Mouse (Mus musculus) embryonic stem cell, embryonic (primary cell): Measurements from ENCODE around the gene Soga1.

Experiments used
- CTCF ChIA-PET, 4 experiments: fragments of 300-600 bp in 2 of 4; fragments of 350-600 bp in 2 of 4; sonication (Branson Sonifier 250); formaldehyde crosslinking; loops; one replicate each; lab custom pipeline; 2022; ENCODE audit warnings: inconsistent platforms in 2 of 4; lab: Charles Lee
- POLR2A ChIA-PET, 4 experiments: fragments of 300-600 bp in 2 of 4; fragments of 350-600 bp in 2 of 4; sonication (Branson Sonifier 250); formaldehyde crosslinking; loops; one replicate each; lab custom pipeline; 2022; ENCODE audit warnings: antibody characterized with exemption in 4 of 4, inconsistent platforms in 1 of 4; lab: Charles Lee

Gene Soga1

DNA sequence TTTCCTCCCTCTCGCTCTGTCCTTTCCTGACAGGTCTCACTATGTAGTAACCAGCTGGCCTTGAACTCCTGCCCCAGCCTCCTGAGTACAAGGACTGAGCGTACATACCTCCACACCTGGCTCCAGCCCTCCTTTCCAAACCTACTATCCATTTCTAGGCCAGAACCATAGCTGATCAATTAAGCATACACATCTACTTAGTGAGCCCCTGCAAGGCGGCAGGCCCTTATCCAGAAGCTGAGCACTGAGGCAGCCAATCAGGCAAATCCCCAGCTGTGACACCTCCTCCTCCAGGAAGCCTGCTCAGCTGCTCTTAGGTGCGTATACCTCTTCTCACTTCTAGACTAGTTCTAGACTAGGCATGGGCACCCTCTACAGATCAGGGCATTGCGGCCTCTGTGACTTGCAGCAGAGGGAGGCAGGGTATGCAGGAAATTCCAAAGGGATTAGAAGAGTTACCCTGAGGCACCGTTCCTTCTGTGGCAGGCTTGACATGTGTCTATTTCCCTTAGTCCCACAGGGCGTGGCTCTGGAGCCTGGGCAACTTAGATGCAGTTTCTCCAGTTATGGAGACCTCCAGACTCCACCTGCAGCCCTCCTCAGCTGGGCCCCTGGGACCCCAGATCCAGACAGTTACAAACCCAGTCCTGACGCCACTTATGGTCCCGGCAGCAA lies 6.6 kb downstream of the Soga1 start:
- ChIA-PET POLR2A (interaction anchor here in 3 of 4 experiments (0.7 to 2.6 kb wide), 3 partner anchors 14 to 132 kb away, joined by 3 to 10 read pairs (median 5); partner anchors contain the start of gene Rbl1 (in 1 of the 3)), CTCF (interaction anchor here in 1 of 4 experiments (1.3 kb wide), 1 partner anchor 28 kb away, joined by 4 read pairs; no protein-coding TSS in a partner anchor)

- POLR2A ChIA-PET = interaction anchor here in 2 of 4 experiments (0.8 to 2.6 kb wide), 3 partner anchors 13 to 28 kb away, joined by 3 to 10 read pairs (median 5); no protein-coding TSS in a partner anchor
- CTCF ChIA-PET = no interaction called here
These were observed 7.5 kb downstream of the Soga1 start for GRCm38 (mm10) chr2:157071556-157071955.

- CTCF ChIA-PET = interaction anchor here in 1 of 4 experiments (0.6 kb wide), 1 partner anchor 89 kb away, joined by 3 read pairs; no protein-coding TSS in a partner anchor
- POLR2A ChIA-PET = interaction anchor here in 3 of 4 experiments (0.5 to 2.8 kb wide), 5 partner anchors 12 to 320 kb away, joined by 3 to 12 read pairs (median 4); no protein-coding TSS in a partner anchor
These were observed 8.7 kb downstream of the Soga1 start for GRCm38 (mm10) chr2:157070365-157070764.

DNA sequence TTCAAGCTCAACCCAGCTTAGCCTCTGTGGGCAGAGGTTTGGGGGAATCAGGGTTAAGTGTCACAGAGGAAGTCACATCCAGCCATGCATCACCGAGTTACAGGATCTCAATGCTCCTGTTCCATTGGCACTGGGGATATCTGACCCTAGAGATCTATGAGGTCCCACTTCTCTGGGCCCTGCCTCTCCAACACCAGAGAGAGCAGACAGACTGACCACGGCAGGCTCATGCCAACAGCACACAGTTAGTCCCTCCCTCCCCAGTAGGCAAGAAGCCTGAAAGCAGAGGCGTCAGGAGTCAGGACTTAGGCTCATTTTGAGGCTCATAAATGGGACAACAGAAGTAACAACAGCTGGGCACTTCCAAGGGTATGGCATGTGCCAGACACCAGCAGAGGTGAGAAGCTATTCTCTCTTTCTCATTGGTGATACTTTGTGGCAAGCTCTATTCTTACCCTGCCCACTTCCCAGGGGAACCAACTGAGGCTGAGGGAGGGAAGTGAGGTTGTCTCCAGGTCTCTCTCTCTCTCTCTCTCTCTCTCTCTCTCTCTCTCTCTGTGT lies 9.2 kb downstream of the Soga1 start:
- POLR2A ChIA-PET = interaction anchor here in 3 of 4 experiments (0.5 to 2.8 kb wide), 4 partner anchors 11 to 135 kb away, joined by 3 to 12 read pairs (median 4); no protein-coding TSS in a partner anchor
- CTCF ChIA-PET = interaction anchor here in 3 of 4 experiments (0.6 to 0.7 kb wide), 5 partner anchors 13 to 251 kb away, joined by 3 to 5 read pairs (median 4); no protein-coding TSS in a partner anchor

DNA sequence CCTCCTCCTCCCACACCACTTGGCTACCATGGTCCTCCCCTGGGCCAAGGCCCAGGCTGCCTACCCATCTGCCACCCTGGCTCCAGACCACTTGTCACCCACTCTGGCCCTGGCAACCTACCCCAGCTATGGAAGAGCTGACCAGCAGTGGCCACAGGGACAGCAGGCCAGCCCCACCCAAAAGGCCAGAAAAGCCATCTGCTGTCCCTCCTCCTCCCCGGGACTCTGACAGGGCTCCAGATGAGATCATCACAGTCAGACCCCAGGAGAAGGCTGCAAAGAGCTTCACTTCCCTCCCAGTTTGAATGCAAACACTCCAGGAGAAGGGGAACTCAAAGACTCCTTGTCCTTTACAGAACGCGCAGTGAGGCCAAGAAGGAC lies 9.7 kb downstream of the Soga1 start:
- ChIA-PET CTCF (interaction anchor here in 2 of 4 experiments (0.6 to 0.7 kb wide), 4 partner anchors 13 to 251 kb away, joined by 3 to 5 read pairs (median 4); no protein-coding TSS in a partner anchor), POLR2A (interaction anchor here in 2 of 4 experiments (0.6 to 2.8 kb wide), 2 partner anchors 11 kb away, joined by 3 to 12 read pairs; no protein-coding TSS in a partner anchor)

DNA sequence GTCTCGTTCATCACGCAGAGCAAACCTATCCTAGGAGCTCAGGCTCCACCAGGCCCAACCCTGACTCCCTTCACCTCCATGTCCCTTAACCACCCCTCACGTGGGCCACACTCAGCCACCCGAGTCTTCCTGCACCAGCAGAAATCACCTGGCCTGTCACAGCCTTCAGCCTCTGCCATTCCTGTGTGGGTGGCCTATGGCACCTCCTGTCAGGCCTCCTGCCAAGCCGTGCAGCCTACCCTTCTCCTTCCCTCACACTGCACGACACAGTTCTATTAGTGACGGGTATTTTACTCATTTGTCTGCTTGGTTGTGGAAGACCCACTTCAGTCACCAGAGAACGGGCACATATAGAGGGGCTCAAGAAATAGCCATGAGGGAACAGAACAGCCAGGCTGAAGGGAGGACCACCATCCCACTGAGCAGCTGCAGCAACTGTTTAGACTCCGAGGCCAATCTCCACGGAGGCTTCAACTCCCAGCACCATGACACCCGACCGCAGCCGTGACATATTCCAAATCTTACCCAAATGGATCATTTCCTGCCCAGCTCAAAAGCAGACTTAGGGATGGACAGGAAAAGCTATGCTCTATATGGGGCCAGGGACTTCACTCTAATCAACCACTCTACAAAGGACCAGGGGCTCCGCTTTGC lies 10.2 kb downstream of the Soga1 start:
- POLR2A ChIA-PET = interaction anchor here in 3 of 4 experiments (0.6 to 2.8 kb wide), 3 partner anchors 10 to 11 kb away, joined by 3 to 12 read pairs (median 4); no protein-coding TSS in a partner anchor
- CTCF ChIA-PET = interaction anchor here in 1 of 4 experiments (0.9 kb wide), 1 partner anchor 29 kb away, joined by 3 read pairs; no protein-coding TSS in a partner anchor

- ChIA-PET CTCF (interaction anchor here in 2 of 4 experiments (0.8 to 0.9 kb wide), 3 partner anchors 22 to 285 kb away, joined by 3 to 4 read pairs (median 3); no protein-coding TSS in a partner anchor), POLR2A (interaction anchor here in 2 of 4 experiments (0.9 to 1.4 kb wide), 2 partner anchors 8 to 9 kb away, joined by 3 to 5 read pairs; no protein-coding TSS in a partner anchor)
These were observed 12.2 kb downstream of the Soga1 start for GRCm38 (mm10) chr2:157066731-157067430.

GRCm38 (mm10) chr2:157065879-157066226 lies 13.2 kb downstream of the Soga1 start:
- ChIA-PET CTCF (no interaction called here), POLR2A (interaction anchor here in 2 of 4 experiments (0.6 to 2.0 kb wide), 2 partner anchors 138 to 508 kb away, joined by 3 to 5 read pairs; partner anchors contain the start of gene Rbl1 (in 1 of the 2))

- ChIA-PET CTCF (no interaction called here), POLR2A (interaction anchor here in 2 of 4 experiments (0.6 to 2.0 kb wide), 2 partner anchors 139 to 508 kb away, joined by 3 to 5 read pairs; partner anchors contain the start of gene Rbl1 (in 1 of the 2))
These were observed 13.8 kb downstream of the Soga1 start for GRCm38 (mm10) chr2:157064978-157065878.

DNA sequence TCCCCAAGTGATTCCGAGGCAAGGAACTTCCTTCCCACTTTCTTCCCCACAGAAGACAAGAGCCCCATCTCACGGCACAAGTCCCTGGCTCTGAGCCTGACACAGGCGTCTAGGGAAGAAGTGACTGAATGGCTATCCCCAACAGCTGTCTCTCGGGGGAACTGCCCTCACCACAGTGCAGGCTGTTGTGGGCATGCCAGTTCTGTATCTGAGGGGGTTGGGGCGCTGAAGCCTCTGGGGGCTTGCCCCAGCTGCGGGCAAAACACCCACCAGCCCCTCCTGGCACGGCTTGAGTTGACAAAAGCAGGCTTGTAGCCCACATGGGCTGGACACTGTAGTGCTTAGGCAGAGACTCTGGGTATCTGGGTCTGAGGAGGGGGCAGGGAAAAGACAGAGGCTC lies 14.9 kb downstream of the Soga1 start:
- ChIA-PET POLR2A (interaction anchor here in 1 of 4 experiments (2.0 kb wide), 1 partner anchor 140 kb away, joined by 5 read pairs; the partner anchor contains the start of gene Rbl1), CTCF (interaction anchor here in 1 of 4 experiments (0.7 to 1.4 kb wide), 2 partner anchors 10 to 20 kb away, joined by 3 read pairs; no protein-coding TSS in a partner anchor)

- ChIA-PET CTCF (interaction anchor here in 1 of 4 experiments (0.7 to 1.4 kb wide), 2 partner anchors 10 to 19 kb away, joined by 3 read pairs; no protein-coding TSS in a partner anchor), POLR2A (interaction anchor here in 1 of 4 experiments (0.6 kb wide), 1 partner anchor 222 kb away, joined by 4 read pairs; no protein-coding TSS in a partner anchor)
These were observed 15.8 kb downstream of the Soga1 start for GRCm38 (mm10) chr2:157063241-157063700.

DNA sequence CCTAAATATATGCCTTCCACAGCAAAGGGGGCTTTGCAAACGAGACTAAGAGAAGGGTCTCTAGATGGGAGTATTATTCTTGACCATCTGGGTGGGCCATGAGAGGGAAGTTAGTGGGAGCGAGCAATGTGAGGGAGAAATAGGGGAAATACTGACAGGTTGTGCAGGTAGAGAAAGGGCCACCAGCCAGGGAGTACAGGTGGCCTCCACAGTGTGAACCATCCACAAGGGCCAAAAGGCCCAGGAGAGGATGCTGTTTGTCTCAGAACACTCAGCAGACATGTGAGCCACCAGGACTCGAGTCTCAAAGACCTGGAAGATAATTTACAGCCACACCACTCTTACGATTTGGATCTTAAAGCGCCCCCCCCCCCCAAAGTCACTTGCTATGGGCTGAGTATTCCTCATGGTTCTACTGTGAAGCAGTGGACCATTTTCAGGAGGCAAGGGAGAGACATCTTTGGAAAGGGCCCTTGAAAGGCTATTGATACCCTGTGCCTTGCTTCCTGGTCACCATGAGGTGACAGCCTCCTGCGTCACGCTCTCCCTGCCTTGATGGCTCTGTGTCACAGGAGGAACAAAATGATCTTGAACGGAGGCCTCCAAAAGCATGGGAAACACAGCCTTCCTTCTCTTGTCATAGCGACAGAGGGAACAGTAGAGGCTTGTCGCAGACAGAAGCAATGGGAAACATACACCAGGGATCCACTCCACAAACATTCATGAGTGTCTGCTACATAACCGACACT lies 18.3 kb downstream of the Soga1 start:
- CTCF ChIA-PET = no interaction called here
- POLR2A ChIA-PET = interaction anchor here in 2 of 4 experiments (0.5 to 1.0 kb wide), 2 partner anchors 16 to 73 kb away, joined by 3 to 5 read pairs; no protein-coding TSS in a partner anchor

- POLR2A ChIA-PET = interaction anchor here in 3 of 4 experiments (0.5 to 2.3 kb wide), 5 partner anchors 13 to 74 kb away, joined by 3 to 10 read pairs (median 5); no protein-coding TSS in a partner anchor
- CTCF ChIA-PET = no interaction called here
These were observed 19.0 kb downstream of the Soga1 start for GRCm38 (mm10) chr2:157060037-157060436.

GRCm38 (mm10) chr2:157059166-157059565 lies 19.9 kb downstream of the Soga1 start:
- POLR2A ChIA-PET = interaction anchor here (0.6 to 2.3 kb wide), 52 partner anchors 8 to 1142 kb away, joined by 3 to 17 read pairs (median 4); partner anchors contain the start of genes Dsn1 (in 2 of the 4), Rab5if (in 2 of the 4), Rbl1 (in 2 of the 4) and Tgif2 (in 2 of the 4)
- CTCF ChIA-PET = interaction anchor here (0.9 to 1.5 kb wide), 8 partner anchors 15 to 475 kb away, joined by 3 to 6 read pairs (median 4); partner anchors contain the start of gene Soga1 (in 1 of the 4)
